Mouse (Mus musculus) midbrain, postnatal 0 days (tissue): ENCODE results near the gene Net1. TPM values are rescaled to one million over a fixed set of nuclear protein-coding genes. Genes with fewer than 3 reads are reported as not detected.
A peak's percentile ranks its signal among the peaks of the same experiment; 100 is the strongest.

Source experiments
- ATAC-seq: fragments of 200-750 bp; cut with Nextera tagmentation; 2 replicates; pipeline ENCODE4 v1.8.0; 2017; ENCODE audit warnings: moderate number of reproducible peaks, mild to moderate bottlenecking, moderate TSS enrichment, moderate library complexity; ENCODE audit not compliant: low FRiP score
- DNase-seq: peaks from one replicate; pipeline ENCODE4 v3.0.0-alpha.2; 2015; ENCODE audit warnings: low spot score
- H3K27ac ChIP-seq: fragments of 300-500 bp; sonication (generic); 2 replicates; pipeline ENCODE4 v1.5.1; 2014; ENCODE audit warnings: low read depth, mild to moderate bottlenecking, low read length, mixed read lengths
- H3K27me3 ChIP-seq: fragments of 300-500 bp; sonication (generic); 2 replicates; pipeline ENCODE4 v1.6.1; 2014; ENCODE audit warnings: low read length, control low read depth, mixed read lengths; ENCODE audit not compliant: insufficient read depth
- H3K36me3 ChIP-seq: fragments of 300-500 bp; sonication (generic); 2 replicates; pipeline ENCODE4 v1.6.1; 2014; ENCODE audit warnings: low read length, control low read depth, mixed read lengths; ENCODE audit not compliant: insufficient read depth
- H3K4me1 ChIP-seq: fragments of 300-500 bp; sonication (generic); 2 replicates; pipeline ENCODE4 v1.6.1; 2014; ENCODE audit warnings: mild to moderate bottlenecking, control low read depth, antibody characterized with exemption, low read length, mixed read lengths; ENCODE audit not compliant: insufficient read depth
- H3K4me2 ChIP-seq: fragments of 300-500 bp; sonication (generic); 2 replicates; pipeline ENCODE4 v1.6.1; 2014; ENCODE audit warnings: low read depth, mild to moderate bottlenecking, low read length, mixed read lengths; ENCODE audit not compliant: poor library complexity, severe bottlenecking
- H3K4me3 ChIP-seq: fragments of 300-500 bp; sonication (generic); 2 replicates; pipeline ENCODE4 v1.5.1; 2014; ENCODE audit warnings: low read depth, mild to moderate bottlenecking, low read length, moderate library complexity
- H3K9ac ChIP-seq: fragments of 300-500 bp; sonication (generic); replicated peaks from 2 replicates; pipeline ENCODE4 v1.6.1; 2014; ENCODE audit warnings: mild to moderate bottlenecking, low read length, moderate library complexity, mixed read lengths; ENCODE audit not compliant: poor library complexity, severe bottlenecking
- H3K9me3 ChIP-seq: fragments of 300-500 bp; sonication (generic); 2 replicates; pipeline ENCODE4 v1.6.1; 2016; ENCODE audit warnings: low read length, control low read depth
- CTCF ChIP-seq: IDR thresholded peaks from 2 replicates; pipeline ENCODE4 v1.5.1; 2016; ENCODE audit warnings: antibody characterized with exemption, mild to moderate bottlenecking
- WGBS: fragments of 180-500 bp; shearing (Covaris S2); extraction: QIAGEN DNeasy Blood & Tissue Kit; methylation state at CpG from one replicate; pipeline ENCODE4 v1.1.7; 2014; 5-methylcytosine and 5-hydroxymethylcytosine counted together
- polyA plus RNA-seq: library from polyadenylated mRNA; unstranded; fragments of >200 nt; fragmentation: Nextera tagmentation; extraction: Ambion mirVana; gene quantifications from 2 replicates; pipeline ENCODE4 v1.2.1, GENCODE M21; 2015
- total RNA-seq: library from RNA; depleted of rRNA; stranded (reverse); fragments of >200 nt; gene quantifications from 2 replicates; pipeline ENCODE4 v1.2.3, GENCODE M21; 2014; rRNA removed

Net1 gene
- 16.7 and 17.7 TPM in 2 replicates for total RNA-seq
- polyA plus RNA-seq, result 12.3 and 14.3 TPM in 2 replicates

DNA sequence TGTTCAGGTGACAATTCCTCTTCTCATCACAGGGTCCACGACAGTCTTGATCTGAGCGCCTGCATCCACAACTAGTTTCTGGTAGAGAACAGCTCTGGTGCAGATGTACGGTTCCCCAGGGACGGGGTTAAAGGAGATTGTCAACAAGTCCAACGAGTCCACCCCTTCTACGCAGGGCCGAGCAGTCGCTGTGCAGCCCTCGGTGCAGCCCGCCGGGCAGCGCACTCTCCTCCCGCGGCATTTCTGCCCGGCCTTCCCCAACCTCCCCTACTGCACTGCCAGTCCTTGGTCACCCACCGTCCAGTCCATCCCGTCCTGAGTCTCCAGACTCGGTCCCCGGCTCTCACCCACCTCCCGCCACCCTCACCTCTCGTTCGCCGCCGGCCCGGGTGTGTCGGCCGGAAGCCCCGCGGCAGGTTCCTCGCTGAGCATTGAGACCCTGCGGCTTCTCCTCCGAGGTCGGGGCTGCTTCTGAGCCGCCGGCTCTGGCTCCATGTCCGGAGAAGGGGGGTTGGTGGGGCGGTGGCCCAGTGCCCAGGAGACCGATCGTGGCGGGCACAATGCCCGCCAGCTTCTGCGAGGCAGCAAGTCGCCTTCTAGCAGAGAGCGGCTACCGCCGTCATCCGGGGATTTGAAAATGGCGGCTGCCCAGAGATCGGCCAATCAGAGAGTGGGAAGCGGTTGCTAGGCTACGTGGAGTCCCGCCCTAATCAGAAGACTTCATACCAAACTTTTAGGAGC, at the start of gene Net1, which contains the start of gene Tubal3:
Gene Net1 (minus strand): TSS at position 650 of the 741 bp plus-strand sequence.
Gene Tubal3 (plus strand): TSS at position 704 of the 741 bp plus-strand sequence.
- Histone ChIP-seq H3K27me3 (no peaks in the 10 kb centered on the region), H3K4me1 (no peaks in the 10 kb centered on the region), H3K9ac (peak within 1 kb of the TSS; percentile 79), H3K9me3 (no peaks in the 10 kb centered on the region), H3K4me3 (peak within 1 kb of the TSS; percentile 91), H3K27ac (0 out of 2 replicates have a peak within 1 kb of the TSS, but pooled peaks have one; percentile 3), H3K4me2 (peak within 1 kb of the TSS; percentile 78), H3K36me3 (no peaks in the 10 kb centered on the region)
- WGBS, result under 1% methylated on average over 52 of the region's 52 CpGs
- ATAC-seq, result peak; percentile 99
- DNase-seq, result peak; percentile 95
- no peak for TF ChIP-seq CTCF

DNA sequence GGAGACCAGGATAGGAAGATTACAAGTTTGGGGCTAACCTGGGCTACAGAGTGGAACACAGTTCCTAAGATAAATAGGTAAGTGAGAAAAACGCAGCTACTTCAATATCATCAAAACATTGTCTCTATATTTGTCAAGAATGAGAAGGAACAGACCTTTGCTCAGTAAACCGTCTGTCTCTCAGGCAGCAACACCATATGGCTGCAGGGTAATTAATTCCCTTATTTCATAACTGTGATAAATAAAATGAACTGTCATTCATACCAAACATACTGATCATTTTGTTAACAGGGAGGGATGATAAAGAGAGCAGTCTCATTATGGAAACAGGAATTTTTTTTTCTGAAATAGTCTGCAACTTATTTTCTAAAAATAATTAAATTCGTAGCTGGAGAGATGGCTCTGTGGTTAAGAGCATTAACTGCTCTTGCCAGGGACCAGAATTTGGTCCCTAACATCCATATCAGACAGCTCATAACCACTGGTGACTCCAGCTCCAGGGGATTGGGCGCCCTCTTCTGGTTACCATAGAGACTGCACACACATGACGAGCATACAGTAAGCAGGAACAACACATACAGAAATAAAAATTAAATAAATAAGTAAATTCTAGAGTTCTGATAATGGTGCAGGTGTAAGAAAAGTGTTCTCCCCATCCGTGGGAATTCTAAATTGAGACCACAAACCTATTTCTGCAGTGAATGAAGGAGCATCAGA, 33.3 kb upstream of the Net1 start:
- DNase-seq (no peak), ATAC-seq (no peak)
- no peak overlapping the region for H3K4me3 ChIP-seq
- WGBS, result 82% methylated on average over 6 of the region's 6 CpGs
- H3K9ac ChIP-seq, result no peak overlapping the region
- no peaks in the 10 kb centered on the region for H3K27me3 ChIP-seq
- peak; percentile 13; the same call in 1 of the 2 replicates for TF ChIP-seq CTCF
- H3K9me3 ChIP-seq, result no peaks in the 10 kb centered on the region
- H3K36me3 ChIP-seq, result no peaks in the 10 kb centered on the region
- H3K4me2 ChIP-seq, result no peak overlapping the region
- H3K4me1 ChIP-seq, result no peaks in the 10 kb centered on the region
- H3K27ac ChIP-seq, result no peak overlapping the region

GRCm38 (mm10) chr13:3949477-3949876, 31.5 kb upstream of the Net1 start:
- H3K27ac ChIP-seq, result no peak overlapping the region
- H3K4me2 ChIP-seq, result no peak overlapping the region
- DNase-seq, result no peak
- H3K9ac ChIP-seq, result no peak overlapping the region
- no peaks in the 10 kb centered on the region for H3K36me3 ChIP-seq
- H3K4me1 ChIP-seq, result no peaks in the 10 kb centered on the region
- no peak for TF ChIP-seq CTCF
- H3K9me3 ChIP-seq, result no peaks in the 10 kb centered on the region
- 87% methylated on average over 4 of the region's 4 CpGs for WGBS
- no peak overlapping the region for H3K4me3 ChIP-seq
- no peak for ATAC-seq
- H3K27me3 ChIP-seq, result no peaks in the 10 kb centered on the region

GRCm38 (mm10) chr13:3947267-3947666, 29.2 kb upstream of the Net1 start:
- no peaks in the 10 kb centered on the region for H3K9me3 ChIP-seq
- H3K9ac ChIP-seq, result no peak overlapping the region
- WGBS, result 83% methylated on average over 4 of the region's 4 CpGs
- no peak for TF ChIP-seq CTCF
- ATAC-seq (no peak), DNase-seq (no peak)
- H3K4me1 ChIP-seq, result no peaks in the 10 kb centered on the region
- no peak overlapping the region for H3K4me3 ChIP-seq
- H3K27ac ChIP-seq, result no peak overlapping the region
- no peaks in the 10 kb centered on the region for H3K27me3 ChIP-seq
- no peaks in the 10 kb centered on the region for H3K36me3 ChIP-seq
- no peak overlapping the region for H3K4me2 ChIP-seq

DNA sequence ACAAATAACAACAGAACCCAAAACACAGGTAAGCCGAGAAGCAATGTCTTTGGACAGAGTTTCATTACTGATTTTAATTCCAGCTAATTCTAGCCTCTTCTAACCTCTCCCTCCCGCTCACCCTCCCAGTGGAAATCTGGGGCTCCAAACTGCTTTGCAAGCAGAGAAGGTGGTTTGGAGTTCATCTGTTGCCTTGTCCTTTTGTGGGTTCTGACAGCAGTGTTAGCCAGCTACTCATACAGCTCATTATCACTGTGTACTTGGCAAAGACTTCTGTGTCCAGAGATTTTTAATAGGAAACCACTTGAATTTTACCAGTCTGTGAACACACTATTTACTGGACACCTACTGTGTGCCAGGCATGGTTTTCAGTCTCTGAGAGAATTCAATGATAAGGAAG, 27.2 kb upstream of the Net1 start, which contains the start of gene Ucn3:
Gene Ucn3 (minus strand): TSS at position 101 of the 400 bp plus-strand sequence.
- Histone ChIP-seq H3K27me3 (no peaks in the 10 kb centered on the region), H3K9me3 (no peaks in the 10 kb centered on the region), H3K4me3 (no peak within 1 kb of the TSS), H3K36me3 (no peaks in the 10 kb centered on the region), H3K27ac (no peak within 1 kb of the TSS), H3K4me2 (no peak within 1 kb of the TSS), H3K9ac (no peak within 1 kb of the TSS), H3K4me1 (no peaks in the 10 kb centered on the region)
- WGBS, result 70% methylated on average over 2 of the region's 2 CpGs
- DNase-seq (no peak), ATAC-seq (no peak)
- TF ChIP-seq CTCF, result no peak

GRCm38 (mm10) chr13:3944699-3945098, 26.7 kb upstream of the Net1 start:
- Histone ChIP-seq H3K9me3 (no peaks in the 10 kb centered on the region), H3K4me2 (no peak overlapping the region), H3K9ac (no peak overlapping the region), H3K27me3 (no peaks in the 10 kb centered on the region), H3K4me3 (no peak overlapping the region), H3K4me1 (no peaks in the 10 kb centered on the region), H3K27ac (no peak overlapping the region), H3K36me3 (no peaks in the 10 kb centered on the region)
- TF ChIP-seq CTCF, result no peak
- ATAC-seq, result no peak
- WGBS, result 76% methylated on average over 7 of the region's 7 CpGs
- no peak for DNase-seq
